Mouse (Mus musculus) embryonic facial prominence, embryonic 13.5 days (tissue): ENCODE data around the gene Rassf3. TPM values are rescaled to one million over a fixed set of nuclear protein-coding genes. Genes with fewer than 3 reads are reported as not detected.

Experiments
- ATAC-seq: fragments of 200-750 bp; cut with Nextera tagmentation; 2 replicates; pipeline ENCODE4 v1.8.0; 2017; ENCODE audit warnings: low read depth; ENCODE audit not compliant: insufficient number of reproducible peaks, insufficient read depth, low FRiP score, low TSS enrichment
- H3K27ac ChIP-seq: fragments of 300-500 bp; sonication (generic); 2 replicates; pipeline ENCODE4 v1.5.1; 2015; ENCODE audit warnings: moderate library complexity, mild to moderate bottlenecking, inconsistent platforms
- H3K27me3 ChIP-seq: fragments of 300-500 bp; sonication (generic); 2 replicates; pipeline ENCODE4 v1.6.1; 2015; ENCODE audit warnings: mild to moderate bottlenecking, inconsistent platforms
- H3K36me3 ChIP-seq: fragments of 300-500 bp; sonication (generic); 2 replicates; pipeline ENCODE4 v1.6.1; 2015; ENCODE audit warnings: mild to moderate bottlenecking, inconsistent platforms
- H3K4me1 ChIP-seq: fragments of 300-500 bp; sonication (generic); 2 replicates; pipeline ENCODE4 v1.6.1; 2015; ENCODE audit warnings: inconsistent platforms
- H3K4me2 ChIP-seq: fragments of 300-500 bp; sonication (generic); 2 replicates; pipeline ENCODE4 v1.6.1; 2015; ENCODE audit warnings: moderate library complexity, mild to moderate bottlenecking, inconsistent platforms
- H3K4me3 ChIP-seq: fragments of 300-500 bp; sonication (generic); 2 replicates; pipeline ENCODE4 v1.5.1; 2015; ENCODE audit warnings: mild to moderate bottlenecking, inconsistent platforms
- H3K9ac ChIP-seq: fragments of 300-500 bp; sonication (generic); 2 replicates; pipeline ENCODE4 v1.6.1; 2015; ENCODE audit warnings: mild to moderate bottlenecking, inconsistent platforms
- H3K9me3 ChIP-seq: fragments of 300-500 bp; sonication (generic); 2 replicates; pipeline ENCODE4 v1.6.1; 2016; ENCODE audit warnings: inconsistent platforms
- WGBS: fragments of 180-500 bp; shearing (Covaris S2); methylation state at CpG from one replicate; pipeline ENCODE4 v1.1.7; 2015; ENCODE audit warnings: mixed read lengths; 5-methylcytosine and 5-hydroxymethylcytosine counted together
- polyA plus RNA-seq: library from polyadenylated mRNA; unstranded; fragments of >200 nt; fragmentation: Nextera tagmentation; extraction: Ambion mirVana; gene quantifications from 2 replicates; pipeline ENCODE4 v1.2.1, GENCODE M21; 2015

Rassf3 gene
- polyA plus RNA-seq, 1 experiment from 2014 or later, result 20.8 TPM

GRCm38 (mm10) chr10:121428011-121428711 is 48.0 kb downstream of the Rassf3 start:
- no peak for ATAC-seq
- 79% methylated on average over 15 of the region's 15 CpGs for WGBS
- H3K27me3 ChIP-seq, result no peaks in the 10 kb centered on the region
- H3K27ac ChIP-seq, result peak overlapping the region; percentile 76
- H3K36me3 ChIP-seq, result peaks cover 4% of the 10 kb centered on the region; the same call in 1 of the 2 replicates
- no peak overlapping the region for H3K4me2 ChIP-seq
- H3K4me1 ChIP-seq, result peaks cover 93% of the 10 kb centered on the region
- H3K4me3 ChIP-seq, result no peak overlapping the region
- H3K9me3 ChIP-seq, result no peaks in the 10 kb centered on the region
- no peak overlapping the region for H3K9ac ChIP-seq

GRCm38 (mm10) chr10:121427136-121427535 is 49.0 kb downstream of the Rassf3 start:
- Histone ChIP-seq H3K27me3 (no peaks in the 10 kb centered on the region), H3K9me3 (no peaks in the 10 kb centered on the region), H3K4me2 (no peak overlapping the region), H3K4me3 (no peak overlapping the region), H3K36me3 (peaks cover 4% of the 10 kb centered on the region; the same call in 1 of the 2 replicates), H3K27ac (peak overlapping the region; percentile 76; the same call in 1 of the 2 replicates), H3K4me1 (peaks cover 89% of the 10 kb centered on the region), H3K9ac (no peak overlapping the region)
- no peak for ATAC-seq
- WGBS, result 60% methylated on average over 5 of the region's 5 CpGs

GRCm38 (mm10) chr10:121426458-121427070 is 49.6 kb downstream of the Rassf3 start:
- H3K9me3 ChIP-seq, result no peaks in the 10 kb centered on the region
- no peak overlapping the region for H3K4me3 ChIP-seq
- H3K27me3 ChIP-seq, result no peaks in the 10 kb centered on the region
- H3K27ac ChIP-seq, result peak overlapping the region; percentile 76; the same call in 1 of the 2 replicates
- no peak for ATAC-seq
- 41% methylated on average over 5 of the region's 5 CpGs for WGBS
- H3K36me3 ChIP-seq, result peaks cover 4% of the 10 kb centered on the region; the same call in 1 of the 2 replicates
- H3K4me1 ChIP-seq, result peaks cover 87% of the 10 kb centered on the region
- H3K9ac ChIP-seq, result no peak overlapping the region
- no peak overlapping the region for H3K4me2 ChIP-seq

DNA sequence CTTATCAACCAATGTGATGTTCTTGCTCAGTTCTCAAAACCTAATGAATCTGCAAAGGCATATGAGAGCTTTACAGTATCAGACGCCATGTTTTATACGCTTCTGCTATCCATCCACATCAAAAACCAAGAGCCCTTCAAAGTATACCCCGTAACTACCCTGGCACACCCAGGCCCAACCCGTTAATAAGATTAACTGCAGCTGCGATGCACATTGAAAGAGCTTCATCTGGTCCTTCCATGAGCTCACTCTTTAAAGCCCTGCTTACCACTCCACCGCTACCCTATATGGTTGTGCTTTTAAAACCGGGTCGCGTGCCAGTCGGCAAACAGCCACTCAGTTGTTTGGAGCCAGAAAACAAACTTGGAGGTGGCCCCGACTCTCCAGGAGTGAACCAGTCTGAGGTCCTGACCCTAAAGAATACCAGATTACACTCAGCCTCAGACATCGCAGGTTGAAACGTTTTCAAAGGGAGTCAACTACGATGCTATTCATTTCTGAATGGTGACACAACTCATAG is 50.6 kb downstream of the Rassf3 start:
- Histone ChIP-seq H3K4me2 (no peak overlapping the region), H3K27me3 (no peaks in the 10 kb centered on the region), H3K9me3 (no peaks in the 10 kb centered on the region), H3K9ac (no peak overlapping the region), H3K4me3 (no peak overlapping the region), H3K36me3 (peaks cover 4% of the 10 kb centered on the region; the same call in 1 of the 2 replicates), H3K4me1 (peaks cover 85% of the 10 kb centered on the region), H3K27ac (0 out of 2 replicates have a peak overlapping the region, but pooled peaks have one; percentile 9)
- no peak for ATAC-seq
- 72% methylated on average over 14 of the region's 14 CpGs for WGBS

GRCm38 (mm10) chr10:121425079-121425478 is 51.1 kb downstream of the Rassf3 start:
- Histone ChIP-seq H3K9ac (no peak overlapping the region), H3K27ac (0 out of 2 replicates have a peak overlapping the region, but pooled peaks have one; percentile 9), H3K9me3 (no peaks in the 10 kb centered on the region), H3K4me3 (no peak overlapping the region), H3K27me3 (no peaks in the 10 kb centered on the region), H3K4me2 (no peak overlapping the region), H3K36me3 (peaks cover 4% of the 10 kb centered on the region; the same call in 1 of the 2 replicates), H3K4me1 (peaks cover 85% of the 10 kb centered on the region)
- ATAC-seq, result no peak
- 86% methylated on average over 5 of the region's 5 CpGs for WGBS

- no peak overlapping the region for H3K4me2 ChIP-seq
- peaks cover 4% of the 10 kb centered on the region; the same call in 1 of the 2 replicates for H3K36me3 ChIP-seq
- H3K4me1 ChIP-seq, result peaks cover 85% of the 10 kb centered on the region
- H3K27me3 ChIP-seq, result no peaks in the 10 kb centered on the region
- no peak overlapping the region for H3K9ac ChIP-seq
- no peaks in the 10 kb centered on the region for H3K9me3 ChIP-seq
- no peak for ATAC-seq
- WGBS, result 87% methylated on average over 3 of the region's 3 CpGs
- no peak overlapping the region for H3K4me3 ChIP-seq
- no peak overlapping the region for H3K27ac ChIP-seq
Measured at GRCm38 (mm10) chr10:121424455-121424854, 51.7 kb downstream of the Rassf3 start.

DNA sequence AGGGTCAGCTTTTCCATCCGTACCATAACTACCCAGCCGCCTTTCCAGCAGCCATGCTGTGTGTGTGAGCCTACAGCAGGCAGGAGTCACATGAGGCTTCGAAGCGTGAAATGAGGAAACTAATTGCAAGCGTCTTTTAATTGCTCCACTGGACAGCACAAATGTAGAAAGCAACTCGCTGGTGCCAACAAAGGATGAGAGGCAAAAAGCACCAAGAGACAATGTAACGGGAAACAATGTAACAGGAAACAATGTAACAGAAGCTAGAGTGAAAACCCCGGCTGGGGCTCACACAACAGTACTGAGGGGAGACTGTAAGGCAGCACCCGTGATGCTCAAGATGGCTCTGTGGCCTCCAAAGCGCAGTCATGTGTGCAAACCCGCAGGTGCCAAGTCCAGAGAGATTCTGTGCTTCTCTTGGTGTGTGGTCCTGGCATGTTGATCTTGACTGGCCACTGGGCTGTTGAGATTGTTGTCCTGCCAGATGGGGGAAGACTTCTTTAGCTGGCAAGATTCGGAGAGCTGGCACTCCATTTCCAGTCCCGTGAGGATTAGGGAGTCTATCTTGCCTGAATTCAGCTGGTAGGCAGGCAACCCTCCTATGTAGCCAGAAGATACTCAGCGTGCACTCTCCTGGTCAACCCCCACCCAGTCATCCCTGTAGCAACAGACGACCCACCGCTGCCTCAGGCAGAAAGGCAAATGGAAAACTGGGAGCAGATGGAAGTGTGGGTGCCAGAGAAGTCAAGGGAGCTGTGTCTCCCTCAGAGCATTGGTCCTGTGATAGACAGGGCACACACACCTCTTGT is 52.4 kb downstream of the Rassf3 start:
- H3K4me1 ChIP-seq, result peaks cover 83% of the 10 kb centered on the region
- ATAC-seq, result no peak
- H3K36me3 ChIP-seq, result peaks cover 4% of the 10 kb centered on the region; the same call in 1 of the 2 replicates
- H3K4me2 ChIP-seq, result no peak overlapping the region
- WGBS, result 70% methylated on average over 16 of the region's 16 CpGs
- H3K9ac ChIP-seq, result no peak overlapping the region
- no peak overlapping the region for H3K4me3 ChIP-seq
- H3K27me3 ChIP-seq, result no peaks in the 10 kb centered on the region
- H3K27ac ChIP-seq, result peak overlapping the region; percentile 33; the same call in 1 of the 2 replicates
- H3K9me3 ChIP-seq, result no peaks in the 10 kb centered on the region

DNA sequence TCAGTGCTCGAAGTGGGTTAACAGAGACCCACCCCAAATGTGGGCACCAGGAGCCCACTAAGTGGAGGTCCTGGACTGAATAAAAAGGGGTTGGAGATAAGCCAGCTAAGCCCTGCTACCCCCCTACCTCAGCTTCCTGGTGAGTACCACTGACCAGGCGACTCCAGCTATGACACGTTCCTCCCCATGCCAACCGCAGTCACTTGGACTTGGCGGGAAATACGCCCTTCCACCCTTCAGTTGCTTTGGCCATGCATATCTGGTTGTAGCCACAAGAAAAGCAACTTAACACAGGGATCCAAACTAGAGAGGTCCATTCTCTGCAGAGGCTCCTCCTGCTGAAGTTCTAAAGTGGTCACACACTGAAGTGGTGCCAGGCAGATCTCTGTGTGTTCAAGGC is 53.9 kb downstream of the Rassf3 start:
- H3K9me3 ChIP-seq, result no peaks in the 10 kb centered on the region
- no peak overlapping the region for H3K9ac ChIP-seq
- H3K4me1 ChIP-seq, result peaks cover 69% of the 10 kb centered on the region
- no peak overlapping the region for H3K4me3 ChIP-seq
- WGBS, result 88% methylated on average over 6 of the region's 6 CpGs
- no peak for ATAC-seq
- H3K27me3 ChIP-seq, result no peaks in the 10 kb centered on the region
- H3K4me2 ChIP-seq, result no peak overlapping the region
- H3K27ac ChIP-seq, result no peak overlapping the region
- peaks cover 9% of the 10 kb centered on the region; the same call in 1 of the 2 replicates for H3K36me3 ChIP-seq

GRCm38 (mm10) chr10:121421657-121422290 is 54.4 kb downstream of the Rassf3 start:
- no peak overlapping the region for H3K4me3 ChIP-seq
- H3K9ac ChIP-seq, result no peak overlapping the region
- H3K27me3 ChIP-seq, result no peaks in the 10 kb centered on the region
- peaks cover 10% of the 10 kb centered on the region; the same call in 1 of the 2 replicates for H3K36me3 ChIP-seq
- 84% methylated on average over 11 of the region's 11 CpGs for WGBS
- no peak overlapping the region for H3K4me2 ChIP-seq
- ATAC-seq, result no peak
- peaks cover 68% of the 10 kb centered on the region for H3K4me1 ChIP-seq
- H3K27ac ChIP-seq, result no peak overlapping the region
- H3K9me3 ChIP-seq, result no peaks in the 10 kb centered on the region

GRCm38 (mm10) chr10:121421023-121421422 is 55.1 kb downstream of the Rassf3 start:
- no peak for ATAC-seq
- H3K36me3 ChIP-seq, result peaks cover 17% of the 10 kb centered on the region
- WGBS, result 84% methylated on average over 9 of the region's 9 CpGs
- H3K9me3 ChIP-seq, result no peaks in the 10 kb centered on the region
- no peak overlapping the region for H3K9ac ChIP-seq
- H3K27me3 ChIP-seq, result no peaks in the 10 kb centered on the region
- H3K4me1 ChIP-seq, result peaks cover 65% of the 10 kb centered on the region
- no peak overlapping the region for H3K27ac ChIP-seq
- no peak overlapping the region for H3K4me2 ChIP-seq
- H3K4me3 ChIP-seq, result no peak overlapping the region
